ENCODE assay signal across 13 mouse cellular contexts in genomic region chr2:49628094-49628705, GRCm38 (mm10). TPM values are rescaled to one million over a fixed set of nuclear protein-coding genes. Genes with fewer than 3 reads are reported as not detected.
A peak's percentile ranks its signal among the peaks of the same experiment; 100 is the strongest.
DNase-seq lines count a peak whose midpoint lies in the region; ATAC-seq and TF ChIP-seq lines count a peak whose summit lies in the region.
"Had no signal": no experiment of that assay in that cellular context is flagged by ENCODE, and none has a peak within 500 bp of the region (broad histone marks: within the 10 kb centered on the region; RNA-seq: fewer than 3 reads in every experiment).

No protein-coding gene starts in this region.

- H3K4me1 ChIP-seq in kidney, embryonic 15.5 days, result peaks cover 27% of the 10 kb centered on the region
- H3K4me1 ChIP-seq in hindbrain, postnatal 0 days (ENCODE audit: insufficient read depth, low read length), result peaks cover 19% of the 10 kb centered on the region

- no peak for TF ChIP-seq CTCF in brain, embryonic 14.5 days (IDR thresholded peaks at IDR 0.05; ENCODE audit: borderline replicate concordance, extremely low read depth, insufficient read depth, insufficient read length)
- no peak for TF ChIP-seq CTCF in hindbrain, postnatal 0 days (IDR thresholded peaks at IDR 0.05; ENCODE audit: low read depth)

- H3K4me3 ChIP-seq in kidney, embryonic 15.5 days (replicated peaks), result no peak overlapping the region
- no peak overlapping the region for H3K4me3 ChIP-seq in hindbrain, postnatal 0 days (ENCODE audit: low read length)
- H3K4me3 ChIP-seq: embryonic facial prominence, embryonic 12.5 days had no signal

- no peaks in the 10 kb centered on the region for H3K9me3 ChIP-seq in kidney, embryonic 15.5 days (replicated peaks)
- H3K9me3 ChIP-seq in hindbrain, postnatal 0 days (ENCODE audit: low read length), result no peaks in the 10 kb centered on the region
- H3K9me3 ChIP-seq: embryonic facial prominence, embryonic 12.5 days had no signal

- WGBS in kidney, embryonic 15.5 days, result 58% methylated on average over 6 of the region's 6 CpGs
- 56% methylated on average over 6 of the region's 6 CpGs for WGBS in hindbrain, postnatal 0 days

- no peak for TF ChIP-seq POLR2A in brain, embryonic 14.5 days (IDR thresholded peaks at IDR 0.05; ENCODE audit: borderline replicate concordance, extremely low read depth, insufficient read depth, insufficient read length, poor library complexity, severe bottlenecking)

- ATAC-seq in kidney, embryonic 15.5 days (replicated peaks; ENCODE audit: low FRiP score), result 0 out of 2 replicates have a peak, but pooled peaks have one; percentile 46
- peak; percentile 20; the same call in 1 of the 2 replicates for ATAC-seq in hindbrain, postnatal 0 days

- no peak overlapping the region for H3K9ac ChIP-seq in kidney, embryonic 15.5 days
- no peak overlapping the region for H3K9ac ChIP-seq in hindbrain, postnatal 0 days (replicated peaks; ENCODE audit: low read length)
- H3K9ac ChIP-seq: embryonic facial prominence, embryonic 12.5 days had no signal

- H3K36me3 ChIP-seq in kidney, embryonic 15.5 days, result no peaks in the 10 kb centered on the region
- H3K36me3 ChIP-seq in hindbrain, postnatal 0 days (ENCODE audit: insufficient read depth, low read length), result no peaks in the 10 kb centered on the region

- no peak for DNase-seq in kidney, postnatal 10 days
- peak; percentile 90 for DNase-seq in brain, embryonic 14.5 days (ENCODE audit: low read depth)
- DNase-seq in cerebellum, adult 9-10 months, result peak; percentile 89
- peak; percentile 74 for DNase-seq in hindbrain, postnatal 0 days (ENCODE audit: low spot score)
- DNase-seq in ovary, postnatal 14 days (ENCODE audit: low spot score), result no peak
- DNase-seq in urinary bladder, postnatal 10 days (ENCODE audit: low spot score), result no peak
- no peak for DNase-seq in urinary bladder, adult 18-20 months (ENCODE audit: low spot score in 2 of 2)
- DNase-seq: gastrocnemius, postnatal 10 days had no signal

- H3K27ac ChIP-seq in kidney, embryonic 15.5 days, result no peak overlapping the region
- H3K27ac ChIP-seq in hindbrain, postnatal 0 days, result 0 out of 2 replicates have a peak overlapping the region, but pooled peaks have one; percentile 54
- H3K27ac ChIP-seq: embryonic facial prominence, embryonic 12.5 days; kidney, postnatal 0 days; stomach, postnatal 0 days had no signal

- H3K4me2 ChIP-seq in kidney, embryonic 15.5 days, result no peak overlapping the region
- H3K4me2 ChIP-seq in hindbrain, postnatal 0 days (ENCODE audit: low read depth, low read length), result peak overlapping the region; percentile 24; the same call in 1 of the 2 replicates
- H3K4me2 ChIP-seq: embryonic facial prominence, embryonic 12.5 days had no signal

- no peaks in the 10 kb centered on the region for H3K27me3 ChIP-seq in kidney, embryonic 15.5 days
- no peaks in the 10 kb centered on the region for H3K27me3 ChIP-seq in hindbrain, postnatal 0 days (ENCODE audit: insufficient read depth, low read length)
- H3K27me3 ChIP-seq: CH12.LX; embryonic facial prominence, embryonic 12.5 days had no signal

RNA-seq across cellular contexts. Expression of gene Kif5c, which starts 9.1 kb away (rescaled TPM):
- 6.0 and 6.7 TPM in 2 replicates for polyA plus RNA-seq in kidney, embryonic 15.5 days (2015; fragmentation: Nextera tagmentation; extraction: Ambion mirVana)
- 123 and 253 TPM in 2 replicates for polyA plus RNA-seq in brain, embryonic 14.5 days (2012; rRNA removed)
- 262 and 290 TPM in 2 replicates for total RNA-seq in hindbrain, postnatal 0 days (2014; rRNA removed)
- polyA plus RNA-seq in hindbrain, postnatal 0 days (2015; fragmentation: Nextera tagmentation; extraction: Ambion mirVana), result 145 and 151 TPM in 2 replicates

Comparison
In these comparisons a context has a peak if more than half of its experiments do, and no peak if none do; other contexts are left out.
1. DNase-seq: peak in brain, embryonic 14.5 days (single experiment), cerebellum, adult 9-10 months (single experiment) and hindbrain, postnatal 0 days (single experiment); none in kidney, postnatal 10 days (single experiment), ovary, postnatal 14 days (single experiment), urinary bladder, postnatal 10 days (single experiment) and urinary bladder, adult 18-20 months (0 of 2).
2. RNA of gene Kif5c, which starts 9.1 kb away (polyA plus RNA-seq): 123 to 253 TPM in brain, embryonic 14.5 days and 145 to 151 TPM in hindbrain, postnatal 0 days; 6.0 to 6.7 TPM in kidney, embryonic 15.5 days; every median in the first group is over 10 times any median in the second.